Mouse (Mus musculus) neural tube, embryonic 13.5 days (tissue): ENCODE results near the gene 3110040M04Rik. TPM values are rescaled to one million over a fixed set of nuclear protein-coding genes. Genes with fewer than 3 reads are reported as not detected.
A peak's percentile ranks its signal among the peaks of the same experiment; 100 is the strongest.
"Not testable (repeated sequence)": the region's sequence is repeated elsewhere in the genome, so short reads cannot be mapped to it uniquely, and the experiment has no call there.

Experiments used
- ATAC-seq: fragments of 200-750 bp; cut with Nextera tagmentation; 2 replicates; pipeline ENCODE4 v1.8.0; 2017; ENCODE audit warnings: low read depth, mild to moderate bottlenecking, moderate TSS enrichment, moderate library complexity
- H3K27ac ChIP-seq: fragments of 300-500 bp; sonication (generic); replicated peaks from 2 replicates; pipeline ENCODE4 v1.5.1; 2015; ENCODE audit warnings: moderate library complexity, mild to moderate bottlenecking, inconsistent platforms
- H3K27me3 ChIP-seq: fragments of 300-500 bp; sonication (generic); 2 replicates; pipeline ENCODE4 v1.6.1; 2015; ENCODE audit warnings: mild to moderate bottlenecking, inconsistent platforms
- H3K36me3 ChIP-seq: fragments of 300-500 bp; sonication (generic); 2 replicates; pipeline ENCODE4 v1.6.1; 2015; ENCODE audit warnings: mild to moderate bottlenecking, inconsistent platforms
- H3K4me1 ChIP-seq: fragments of 300-500 bp; sonication (generic); replicated peaks from 2 replicates; pipeline ENCODE4 v1.6.1; 2015; ENCODE audit warnings: inconsistent platforms
- H3K4me2 ChIP-seq: fragments of 300-500 bp; sonication (generic); 2 replicates; pipeline ENCODE4 v1.6.1; 2015; ENCODE audit warnings: inconsistent platforms, mild to moderate bottlenecking, moderate library complexity
- H3K4me3 ChIP-seq: fragments of 300-500 bp; sonication (generic); 2 replicates; pipeline ENCODE4 v1.5.1; 2015; ENCODE audit warnings: mild to moderate bottlenecking, inconsistent platforms
- H3K9ac ChIP-seq: fragments of 300-500 bp; sonication (generic); 2 replicates; pipeline ENCODE4 v1.6.1; 2015; ENCODE audit warnings: moderate library complexity, mild to moderate bottlenecking, inconsistent platforms
- H3K9me3 ChIP-seq: fragments of 300-500 bp; sonication (generic); 2 replicates; pipeline ENCODE4 v1.6.1; 2016; ENCODE audit warnings: inconsistent platforms
- WGBS: fragments of 180-500 bp; shearing (Covaris S2); methylation state at CpG from one replicate; pipeline ENCODE4 v1.1.7; 2015; 5-methylcytosine and 5-hydroxymethylcytosine counted together
- polyA plus RNA-seq: library from polyadenylated mRNA; unstranded; fragments of >200 nt; fragmentation: Nextera tagmentation; extraction: Ambion mirVana; gene quantifications from 2 replicates; pipeline ENCODE4 v1.2.1, GENCODE M21; 2015

The 3110040M04Rik gene
- not detected in 2 replicates for polyA plus RNA-seq

GRCm38 (mm10) chr1:151203818-151204217 is at the start of gene 3110040M04Rik:
Gene 3110040M04Rik (plus strand): TSS chr1:151204121.
- not testable (repeated sequence) for H3K27me3 ChIP-seq, H3K4me2 ChIP-seq, H3K36me3 ChIP-seq, H3K9me3 ChIP-seq, H3K4me3 ChIP-seq, H3K4me1 ChIP-seq, H3K9ac ChIP-seq, ATAC-seq, H3K27ac ChIP-seq
- no CpG with 5 or more reads among the region's 6 CpGs for WGBS

DNA sequence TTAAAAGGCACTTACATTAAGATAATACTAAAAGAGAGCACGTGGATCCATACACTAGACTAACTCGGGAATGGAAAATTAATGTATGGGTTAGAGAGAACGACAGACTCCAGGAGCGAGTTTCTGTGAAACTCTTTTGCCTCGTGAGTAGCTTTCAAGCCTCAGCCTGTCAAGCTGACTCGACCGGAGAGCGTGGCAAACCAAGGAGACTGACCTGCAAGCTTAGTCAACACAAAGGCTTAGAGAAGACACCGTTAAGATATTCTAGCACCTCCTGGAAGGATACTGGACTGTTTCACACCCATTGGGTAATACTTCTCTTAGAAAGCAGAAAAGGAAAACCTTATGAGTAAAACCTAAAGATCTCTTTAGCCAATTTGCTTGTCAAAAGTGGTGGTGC is 49.8 kb upstream of the 3110040M04Rik start:
- not testable (repeated sequence) for ATAC-seq, H3K9me3 ChIP-seq, H3K27ac ChIP-seq, H3K9ac ChIP-seq, H3K4me2 ChIP-seq, H3K27me3 ChIP-seq, H3K4me3 ChIP-seq, H3K36me3 ChIP-seq
- 92% methylated on average over 9 of the region's 9 CpGs for WGBS
- peaks cover 11% of the 10 kb centered on the region for H3K4me1 ChIP-seq

- ATAC-seq = no peak
- Histone ChIP-seq H3K4me2 (no peak overlapping the region), H3K36me3 (no peaks in the 10 kb centered on the region), H3K9ac (no peak overlapping the region), H3K9me3 (no peaks in the 10 kb centered on the region), H3K4me3 (no peak overlapping the region), H3K27ac (no peak overlapping the region), H3K4me1 (peaks cover 16% of the 10 kb centered on the region), H3K27me3 (no peaks in the 10 kb centered on the region)
- WGBS = 88% methylated on average over 3 of the region's 3 CpGs
These were observed 47.8 kb upstream of the 3110040M04Rik start for GRCm38 (mm10) chr1:151156129-151156528.

GRCm38 (mm10) chr1:151156777-151157632 is 46.9 kb upstream of the 3110040M04Rik start:
- no peak overlapping the region for H3K27ac ChIP-seq
- H3K4me3 ChIP-seq = no peak overlapping the region
- no peak overlapping the region for H3K9ac ChIP-seq
- H3K27me3 ChIP-seq = no peaks in the 10 kb centered on the region
- H3K9me3 ChIP-seq = no peaks in the 10 kb centered on the region
- H3K4me2 ChIP-seq = no peak overlapping the region
- WGBS = 81% methylated on average over 7 of the region's 7 CpGs
- no peaks in the 10 kb centered on the region for H3K36me3 ChIP-seq
- H3K4me1 ChIP-seq = peaks cover 16% of the 10 kb centered on the region
- no peak for ATAC-seq

GRCm38 (mm10) chr1:151157963-151158856 is 45.7 kb upstream of the 3110040M04Rik start:
- Histone ChIP-seq H3K4me2 (peak overlapping the region; percentile 7; the same call in 1 of the 2 replicates), H3K36me3 (no peaks in the 10 kb centered on the region), H3K9ac (no peak overlapping the region), H3K9me3 (no peaks in the 10 kb centered on the region), H3K27ac (no peak overlapping the region), H3K4me1 (peaks cover 16% of the 10 kb centered on the region), H3K4me3 (no peak overlapping the region), H3K27me3 (no peaks in the 10 kb centered on the region)
- WGBS = 27% methylated on average over 9 of the region's 9 CpGs
- ATAC-seq = peak; percentile 69; the same call in 1 of the 2 replicates

DNA sequence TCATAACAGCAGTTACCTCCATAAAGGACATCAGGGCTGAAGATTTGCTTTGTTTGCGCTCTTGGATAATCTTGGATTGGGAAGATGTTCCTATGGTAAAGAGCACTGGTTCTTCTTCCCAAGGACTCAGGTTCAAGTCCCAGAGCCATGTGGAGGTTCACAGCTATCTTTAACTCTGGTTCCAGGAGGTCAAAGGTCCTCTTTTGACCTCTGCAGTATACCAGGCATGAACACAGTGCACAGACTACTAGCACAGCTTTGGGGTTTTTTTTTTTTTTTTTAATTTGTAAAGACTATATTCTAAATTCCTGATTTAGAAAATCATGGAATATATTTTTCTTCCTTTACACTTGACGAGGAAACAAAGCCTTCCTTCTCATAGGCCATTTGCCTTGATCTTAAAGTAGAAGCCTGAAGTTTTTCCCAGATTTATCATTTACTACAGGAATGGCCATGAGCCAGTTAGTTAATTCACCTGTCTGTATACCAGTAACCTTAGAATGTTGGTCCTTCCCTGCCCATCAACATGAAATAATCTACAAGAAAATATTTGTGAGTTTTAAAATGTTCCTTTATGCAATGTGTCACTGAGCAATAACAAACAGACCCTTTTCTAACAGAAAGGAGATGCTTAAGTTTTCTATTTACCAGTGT is 44.9 kb upstream of the 3110040M04Rik start:
- WGBS = 92% methylated on average over 2 of the region's 2 CpGs
- Histone ChIP-seq H3K27me3 (no peaks in the 10 kb centered on the region), H3K9ac (no peak overlapping the region), H3K9me3 (no peaks in the 10 kb centered on the region), H3K4me1 (peaks cover 16% of the 10 kb centered on the region), H3K4me3 (no peak overlapping the region), H3K36me3 (no peaks in the 10 kb centered on the region), H3K27ac (no peak overlapping the region), H3K4me2 (no peak overlapping the region)
- no peak for ATAC-seq

DNA sequence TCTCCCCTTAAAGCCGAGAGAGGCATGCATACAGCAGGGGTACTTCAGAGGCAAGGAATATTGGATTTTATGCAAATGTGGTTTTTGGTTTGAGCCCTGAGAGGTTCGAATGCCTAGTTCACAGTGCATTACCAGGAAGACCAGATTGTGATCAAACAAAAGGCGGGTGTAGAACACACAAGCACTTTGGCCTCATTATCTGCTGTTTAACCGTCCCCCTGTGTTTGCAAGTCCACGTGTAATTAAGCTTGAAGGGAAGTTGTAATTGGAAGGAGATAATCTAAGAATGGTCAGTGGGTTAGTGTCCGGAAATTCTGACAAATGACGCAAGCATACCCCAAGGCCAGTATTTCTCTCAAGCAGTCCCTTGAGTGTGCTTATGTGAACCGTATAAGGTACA is 37.9 kb upstream of the 3110040M04Rik start:
- ATAC-seq = no peak
- H3K9me3 ChIP-seq = no peaks in the 10 kb centered on the region
- no peak overlapping the region for H3K4me2 ChIP-seq
- H3K27me3 ChIP-seq = no peaks in the 10 kb centered on the region
- WGBS = 25% methylated on average over 8 of the region's 8 CpGs
- H3K27ac ChIP-seq = no peak overlapping the region
- H3K4me3 ChIP-seq = no peak overlapping the region
- H3K36me3 ChIP-seq = no peaks in the 10 kb centered on the region
- peaks cover 22% of the 10 kb centered on the region for H3K4me1 ChIP-seq
- no peak overlapping the region for H3K9ac ChIP-seq

- WGBS = 6% methylated on average over 12 of the region's 12 CpGs
- no peaks in the 10 kb centered on the region for H3K36me3 ChIP-seq
- H3K9me3 ChIP-seq = no peaks in the 10 kb centered on the region
- H3K27me3 ChIP-seq = no peaks in the 10 kb centered on the region
- no peak overlapping the region for H3K4me3 ChIP-seq
- H3K27ac ChIP-seq = no peak overlapping the region; the same call in 1 of the 2 replicates
- peak overlapping the region; percentile 1; the same call in 1 of the 2 replicates for H3K4me2 ChIP-seq
- no peak overlapping the region for H3K9ac ChIP-seq
- peaks cover 30% of the 10 kb centered on the region for H3K4me1 ChIP-seq
- ATAC-seq = peak; percentile 49; the same call in 1 of the 2 replicates
These were observed 36.4 kb upstream of the 3110040M04Rik start for GRCm38 (mm10) chr1:151167297-151168047.

- Histone ChIP-seq H3K27me3 (no peaks in the 10 kb centered on the region), H3K9ac (no peak overlapping the region), H3K36me3 (no peaks in the 10 kb centered on the region), H3K4me3 (no peak overlapping the region), H3K9me3 (no peaks in the 10 kb centered on the region), H3K27ac (no peak overlapping the region), H3K4me2 (no peak overlapping the region), H3K4me1 (peaks cover 30% of the 10 kb centered on the region)
- WGBS = 66% methylated on average over 3 of the region's 3 CpGs
- ATAC-seq = no peak
These were observed 35.3 kb upstream of the 3110040M04Rik start for GRCm38 (mm10) chr1:151168637-151169036.

DNA sequence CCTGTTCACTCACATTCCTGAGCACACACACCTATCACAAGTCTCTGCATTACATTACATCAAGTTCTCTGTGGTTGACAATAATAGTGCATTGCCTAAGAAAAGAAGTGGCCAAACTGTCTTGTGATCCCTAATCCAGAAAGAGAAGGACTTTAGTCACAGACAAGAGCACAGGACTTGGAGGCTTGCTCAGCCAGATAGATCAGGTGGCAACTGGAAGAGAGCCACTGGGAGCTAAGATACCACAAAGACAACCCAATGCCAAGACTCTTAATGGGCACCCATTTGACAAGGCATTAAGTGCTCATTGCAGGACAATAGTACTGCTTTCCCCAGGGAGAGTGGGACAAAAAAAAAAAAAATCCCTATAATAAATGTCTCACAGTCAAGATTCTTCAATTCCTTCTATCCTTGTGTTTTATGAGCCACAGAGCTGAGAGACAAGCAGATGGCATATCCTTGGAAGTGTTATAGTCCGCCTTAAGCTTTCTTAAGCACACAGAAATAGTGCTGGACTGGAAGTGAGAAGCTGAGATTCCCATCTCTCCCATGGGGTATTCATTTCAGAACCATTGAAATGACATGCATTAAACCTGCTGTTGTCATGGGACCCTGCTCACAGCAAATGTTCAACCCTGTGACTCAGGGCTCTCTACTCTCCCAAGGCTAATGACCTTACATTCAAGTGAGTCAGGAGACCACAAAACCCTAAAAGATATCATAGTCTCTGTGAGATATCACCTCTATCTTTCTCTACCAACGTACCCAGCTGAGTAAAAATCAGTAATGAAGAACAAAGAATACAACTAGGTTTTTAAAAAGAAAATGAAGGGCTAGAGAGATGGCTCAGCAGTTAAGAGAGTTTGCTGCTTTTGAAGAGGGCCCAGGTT is 32.1 kb upstream of the 3110040M04Rik start:
- Histone ChIP-seq H3K9me3 (no peaks in the 10 kb centered on the region), H3K27ac (no peak overlapping the region), H3K4me3 (no peak overlapping the region), H3K4me1 (peaks cover 25% of the 10 kb centered on the region), H3K36me3 (no peaks in the 10 kb centered on the region), H3K9ac (no peak overlapping the region), H3K27me3 (no peaks in the 10 kb centered on the region), H3K4me2 (no peak overlapping the region)
- WGBS = 69% methylated on average over 2 of the region's 2 CpGs
- ATAC-seq = no peak
